Comparison of ENCODE assay signal across 8 mouse cellular contexts in the genomic region with DNA sequence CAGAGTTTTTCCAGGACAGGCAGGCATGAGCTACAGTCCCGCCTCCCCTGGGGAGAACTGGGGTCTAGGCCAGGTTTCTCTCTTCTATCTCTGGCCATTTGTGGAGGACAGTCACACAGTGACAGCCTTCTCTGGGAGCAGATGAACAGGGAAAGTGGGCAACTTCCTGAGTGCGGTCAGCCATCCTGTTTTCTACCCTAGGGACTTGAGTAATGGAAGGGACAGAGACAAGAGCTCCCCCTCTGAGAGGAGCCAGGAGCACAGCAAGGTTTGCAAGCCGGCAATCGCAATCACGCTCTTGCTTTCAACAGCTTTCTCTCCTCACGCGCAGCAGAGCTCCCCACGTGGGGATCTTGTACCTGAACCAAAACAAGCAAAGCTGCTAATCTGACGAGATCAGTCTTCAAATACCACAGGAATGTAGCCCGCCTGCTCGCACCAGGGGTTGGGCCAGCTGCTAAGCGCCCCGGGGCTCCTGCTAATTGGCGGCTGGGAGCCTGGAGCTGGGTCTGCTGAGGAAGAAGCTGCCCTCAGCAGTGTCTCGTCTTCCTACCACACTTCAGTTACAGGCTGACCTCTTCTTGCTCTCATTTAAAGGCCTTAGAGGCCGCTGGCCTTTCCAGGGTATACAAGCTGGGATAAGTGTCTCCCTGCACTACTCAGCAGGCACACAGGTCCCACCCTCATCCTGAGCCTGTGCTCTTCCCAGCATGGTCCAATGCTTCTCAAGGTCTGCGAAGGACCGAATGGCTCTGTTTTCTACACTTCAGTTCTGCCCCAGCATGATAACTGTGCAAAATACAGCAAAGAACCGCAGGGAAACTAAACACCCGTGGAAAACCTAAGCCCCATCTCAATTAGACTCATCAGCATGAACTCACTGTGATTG.
DNase-seq lines count a peak whose midpoint lies in the region; ATAC-seq lines count a peak whose summit lies in the region.

No protein-coding gene starts in this region.

- peak; percentile 48 for DNase-seq in testis, postnatal 10 days (ENCODE audit: low spot score)
- no peak for DNase-seq in testis, postnatal 14 days (ENCODE audit: low spot score)
- DNase-seq in lung, postnatal 36 days = peak; percentile 90
- no peak for DNase-seq in spleen, postnatal 14 days (ENCODE audit: low spot score in 2 of 2)

- H3K27me3 ChIP-seq in embryonic facial prominence, embryonic 13.5 days = peaks cover 5% of the 10 kb centered on the region; the same call in 1 of the 2 replicates
- no peaks in the 10 kb centered on the region; the same call in 1 of the 2 replicates for H3K27me3 ChIP-seq in heart, embryonic 12.5 days (replicated peaks)
- no peaks in the 10 kb centered on the region for H3K27me3 ChIP-seq in kidney, embryonic 16.5 days (ENCODE audit: insufficient read depth, low read length)
- no peaks in the 10 kb centered on the region for H3K27me3 ChIP-seq in stomach, embryonic 16.5 days (ENCODE audit: control insufficient read depth, insufficient read depth, low read length)

- peak overlapping the region; percentile 8; the same call in 1 of the 2 replicates for H3K4me3 ChIP-seq in embryonic facial prominence, embryonic 13.5 days
- peak overlapping the region; percentile 17 for H3K4me3 ChIP-seq in heart, embryonic 12.5 days
- H3K4me3 ChIP-seq in kidney, embryonic 16.5 days (ENCODE audit: low read length) = no peak overlapping the region
- H3K4me3 ChIP-seq in stomach, embryonic 16.5 days (replicated peaks; ENCODE audit: low read length) = peak overlapping the region; percentile 4; the same call in 1 of the 2 replicates

- peaks cover 48% of the 10 kb centered on the region for H3K4me1 ChIP-seq in embryonic facial prominence, embryonic 13.5 days
- H3K4me1 ChIP-seq in heart, embryonic 12.5 days (replicated peaks) = peaks cover 43% of the 10 kb centered on the region
- H3K4me1 ChIP-seq in kidney, embryonic 16.5 days (ENCODE audit: insufficient read depth, low read length) = peaks cover 40% of the 10 kb centered on the region
- peaks cover 38% of the 10 kb centered on the region for H3K4me1 ChIP-seq in stomach, embryonic 16.5 days (ENCODE audit: control insufficient read depth, insufficient read depth, low read length)

- H3K9ac ChIP-seq in embryonic facial prominence, embryonic 13.5 days = peak overlapping the region; percentile 51; the same call in 1 of the 2 replicates
- H3K9ac ChIP-seq in heart, embryonic 12.5 days = peak overlapping the region; percentile 58
- H3K9ac ChIP-seq in kidney, embryonic 16.5 days (replicated peaks; ENCODE audit: low read length) = peak overlapping the region; percentile 9; the same call in 1 of the 2 replicates
- H3K9ac ChIP-seq in stomach, embryonic 16.5 days (ENCODE audit: low read length) = peak overlapping the region; percentile 38

- ATAC-seq in embryonic facial prominence, embryonic 13.5 days (ENCODE audit: insufficient number of reproducible peaks, insufficient read depth, low FRiP score, low TSS enrichment, low read depth) = peak; percentile 56
- 0 out of 2 replicates have a peak, but pooled peaks have one; percentile 10 for ATAC-seq in heart, embryonic 12.5 days (ENCODE audit: insufficient number of reproducible peaks, low FRiP score)
- peak; percentile 60; the same call in 1 of the 2 replicates for ATAC-seq in kidney, embryonic 16.5 days (ENCODE audit: low FRiP score, low TSS enrichment)
- peak; percentile 83 for ATAC-seq in stomach, embryonic 16.5 days (ENCODE audit: insufficient read depth, low FRiP score)

- no peaks in the 10 kb centered on the region for H3K36me3 ChIP-seq in embryonic facial prominence, embryonic 13.5 days
- no peaks in the 10 kb centered on the region for H3K36me3 ChIP-seq in heart, embryonic 12.5 days
- H3K36me3 ChIP-seq in kidney, embryonic 16.5 days (ENCODE audit: insufficient read depth, low read length) = no peaks in the 10 kb centered on the region
- no peaks in the 10 kb centered on the region for H3K36me3 ChIP-seq in stomach, embryonic 16.5 days (ENCODE audit: control insufficient read depth, insufficient read depth, low read length)

- H3K9me3 ChIP-seq in embryonic facial prominence, embryonic 13.5 days = no peaks in the 10 kb centered on the region
- H3K9me3 ChIP-seq in heart, embryonic 12.5 days (replicated peaks) = no peaks in the 10 kb centered on the region
- no peaks in the 10 kb centered on the region for H3K9me3 ChIP-seq in kidney, embryonic 16.5 days (ENCODE audit: low read length)
- no peaks in the 10 kb centered on the region for H3K9me3 ChIP-seq in stomach, embryonic 16.5 days (replicated peaks; ENCODE audit: control insufficient read depth, low read length)

- H3K27ac ChIP-seq in embryonic facial prominence, embryonic 13.5 days = peak overlapping the region; percentile 55
- no peak overlapping the region; the same call in 1 of the 2 replicates for H3K27ac ChIP-seq in heart, embryonic 12.5 days (ENCODE audit: poor library complexity, severe bottlenecking)
- H3K27ac ChIP-seq in kidney, embryonic 16.5 days (ENCODE audit: low read length) = peak overlapping the region; percentile 63
- H3K27ac ChIP-seq in stomach, embryonic 16.5 days (ENCODE audit: low read length) = peak overlapping the region; percentile 63

- H3K4me2 ChIP-seq in embryonic facial prominence, embryonic 13.5 days = peak overlapping the region; percentile 46
- H3K4me2 ChIP-seq in heart, embryonic 12.5 days = peak overlapping the region; percentile 66
- H3K4me2 ChIP-seq in kidney, embryonic 16.5 days (replicated peaks; ENCODE audit: low read depth, low read length) = peak overlapping the region; percentile 34
- peak overlapping the region; percentile 34; the same call in 1 of the 2 replicates for H3K4me2 ChIP-seq in stomach, embryonic 16.5 days (ENCODE audit: low read depth, low read length)

- 9% methylated on average over 20 of the region's 20 CpGs for WGBS in embryonic facial prominence, embryonic 13.5 days
- 9% methylated on average over 20 of the region's 20 CpGs for WGBS in heart, embryonic 12.5 days
- 15% methylated on average over 20 of the region's 20 CpGs for WGBS in kidney, embryonic 16.5 days
- 11% methylated on average over 20 of the region's 20 CpGs for WGBS in stomach, embryonic 16.5 days

Comparison
In these comparisons a context has a peak if more than half of its experiments do, and no peak if none do; other contexts are left out.
1. DNase-seq: peak in testis, postnatal 10 days (single experiment) and lung, postnatal 36 days (single experiment); none in testis, postnatal 14 days (single experiment) and spleen, postnatal 14 days (0 of 2).
2. ATAC-seq: peak in every context shown above with its lines; median percentile 83 in stomach, embryonic 16.5 days; 60 in kidney, embryonic 16.5 days; 56 in embryonic facial prominence, embryonic 13.5 days; 10 in heart, embryonic 12.5 days.
3. Peak in every context shown above with its lines, with median percentiles within 50 percentile points of each other: H3K4me2 ChIP-seq and H3K9ac ChIP-seq.